Mouse (Mus musculus): ENCODE results near the gene Olfr1112.
"Not testable (repeated sequence)": the region's sequence is repeated elsewhere in the genome, so short reads cannot be mapped to it uniquely, and the experiment has no call there.

Gene Olfr1112

GRCm38 (mm10) chr2:87187498-87187897 is at the start of gene Olfr1112:
Gene Olfr1112 (plus strand): TSS chr2:87187798.
- in situ Hi-C loops (cut with MboI, MseI) = no loop called here

DNA sequence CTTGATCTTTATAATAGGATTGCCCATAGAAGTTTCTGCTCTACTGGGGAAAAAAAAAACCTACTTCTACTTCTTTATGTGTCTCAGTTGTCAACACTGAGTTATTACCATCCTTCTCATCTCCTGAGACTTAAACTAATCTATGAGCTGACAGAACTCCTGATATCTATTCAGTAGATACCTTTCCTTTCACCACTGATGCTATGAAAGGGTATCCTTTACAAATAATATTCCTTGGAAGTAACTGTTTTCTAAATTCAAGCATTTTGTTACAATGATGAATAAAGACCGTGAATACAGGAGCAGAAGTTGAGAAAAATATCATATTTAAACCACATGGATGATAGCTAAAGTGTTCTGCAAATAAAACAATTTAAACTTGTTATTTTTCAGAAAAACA is 47.4 kb upstream of the Olfr1112 start, which contains the start of gene Olfr1110:
Olfr1110 (minus strand) TSS at position 101 of the 400 bp plus-strand sequence.
- in situ Hi-C loops (cut with MboI, MseI) = no loop called here

GRCm38 (mm10) chr2:87152524-87152923 is 35.1 kb upstream of the Olfr1112 start, which contains the start of gene Olfr1111:
Gene Olfr1111 (minus strand): TSS chr2:87152624.
- in situ Hi-C loops (cut with MboI, MseI) = no loop called here

DNA sequence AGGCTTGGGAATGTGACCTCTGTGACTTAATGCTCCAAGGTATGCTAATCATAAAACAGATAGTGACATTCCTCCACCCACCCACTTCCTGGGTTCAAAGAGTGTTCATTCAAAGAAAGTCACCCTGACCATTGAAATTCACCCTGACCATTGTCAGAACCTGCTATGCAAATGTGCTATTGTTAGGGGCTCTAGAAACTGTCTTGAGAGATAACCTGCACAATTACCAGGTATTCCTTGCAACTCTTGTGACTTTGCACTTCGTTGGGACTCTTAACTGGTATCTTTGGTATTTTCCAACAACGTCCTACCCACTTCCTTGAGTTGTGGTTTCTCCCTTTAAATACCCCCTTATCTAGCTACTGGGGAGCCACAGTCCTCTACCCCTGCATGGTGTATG is 19.9 kb upstream of the Olfr1112 start:
- in situ Hi-C loops (cut with MboI, MseI) = not testable (repeated sequence)

GRCm38 (mm10) chr2:87208670-87209069 is 21.1 kb downstream of the Olfr1112 start, which contains the start of gene Olfr1113:
Gene Olfr1113 (plus strand): TSS chr2:87208970.
- in situ Hi-C loops (cut with MboI, MseI) = no loop called here
